Mouse (Mus musculus) urinary bladder, postnatal 14 days (tissue): Measurements from ENCODE around the gene Trim26.

ENCODE experiments used
- DNase-seq: peaks from one replicate; pipeline ENCODE4 v3.0.0; 2021; ENCODE audit warnings: low spot score

Gene Trim26

DNA sequence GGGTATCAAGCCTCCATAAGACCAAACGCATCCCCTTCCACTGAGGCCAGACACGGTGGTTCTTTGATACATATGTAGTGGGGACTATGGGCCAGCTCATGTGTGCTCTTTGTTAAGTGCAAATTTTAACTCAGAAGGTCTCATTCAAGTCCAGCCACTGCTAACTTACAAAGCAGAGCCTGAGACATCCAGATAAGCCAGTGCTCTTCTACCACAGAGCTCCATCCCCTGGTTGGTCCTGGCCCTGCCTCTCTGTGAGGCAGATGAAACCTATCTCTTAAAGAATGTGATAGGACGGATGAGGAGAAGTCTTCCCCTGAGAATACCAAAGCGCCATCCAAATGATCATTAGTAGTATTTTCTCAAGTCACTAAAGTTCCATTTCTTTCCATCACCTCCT, 62.4 kb downstream of the Trim26 start:
- no peak for DNase-seq

DNA sequence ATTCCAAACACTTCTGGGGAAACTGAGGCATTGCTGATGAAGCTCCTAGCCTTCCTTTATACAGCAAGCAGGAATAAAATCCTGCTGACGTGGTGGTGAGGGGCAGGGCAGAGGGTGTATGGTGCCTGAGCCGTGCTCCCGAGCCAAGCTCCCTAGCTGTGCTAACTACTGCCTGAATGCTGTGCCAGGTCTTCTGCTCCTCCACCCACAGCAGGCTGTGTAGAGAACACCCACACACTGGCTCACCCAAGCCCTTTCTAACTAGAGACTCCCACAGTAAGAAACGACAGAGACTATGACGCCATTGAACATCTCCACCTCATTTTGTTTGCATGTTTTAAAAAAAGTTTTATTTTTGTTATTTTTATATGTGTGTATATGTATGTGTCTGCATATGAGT, 63.1 kb downstream of the Trim26 start:
- no peak for DNase-seq

DNA sequence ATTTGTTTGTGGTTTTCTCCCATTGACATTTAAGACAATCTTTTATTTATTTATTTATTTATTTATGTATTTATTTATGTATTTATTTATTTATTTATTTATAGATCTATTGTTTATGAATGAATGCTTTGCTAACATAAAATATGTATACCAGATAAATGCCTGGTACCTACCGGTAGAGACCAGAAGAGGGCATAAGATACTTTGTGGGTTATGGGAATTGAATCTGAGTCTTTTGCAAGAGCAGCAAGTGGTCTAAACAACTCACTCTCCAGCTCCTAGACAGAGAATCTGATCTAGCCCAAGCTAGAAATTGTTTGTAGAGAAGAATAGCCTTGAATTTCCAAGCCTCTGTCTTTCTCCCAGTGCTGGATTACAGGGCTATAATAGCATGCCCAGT, 63.8 kb downstream of the Trim26 start:
- DNase-seq, result no peak

DNA sequence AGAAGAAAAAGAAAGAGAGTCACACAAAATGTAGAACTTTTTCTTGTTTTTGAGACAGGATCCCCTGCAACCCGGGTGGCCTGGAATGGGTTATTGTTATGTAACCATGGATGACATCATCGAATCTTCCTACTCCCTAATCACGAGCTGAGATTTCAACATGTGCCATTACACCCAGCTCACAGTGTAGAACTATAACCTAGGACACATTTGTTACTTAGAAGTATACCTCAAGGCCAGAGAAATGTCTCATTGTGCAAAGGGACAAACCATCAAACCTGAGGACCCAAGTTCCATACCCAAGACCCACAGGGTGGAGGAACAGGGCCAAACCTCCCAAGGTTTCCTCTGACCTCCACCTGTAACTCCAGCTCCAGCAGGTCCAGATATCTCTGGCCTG, 66.7 kb downstream of the Trim26 start:
- no peak for DNase-seq

DNA sequence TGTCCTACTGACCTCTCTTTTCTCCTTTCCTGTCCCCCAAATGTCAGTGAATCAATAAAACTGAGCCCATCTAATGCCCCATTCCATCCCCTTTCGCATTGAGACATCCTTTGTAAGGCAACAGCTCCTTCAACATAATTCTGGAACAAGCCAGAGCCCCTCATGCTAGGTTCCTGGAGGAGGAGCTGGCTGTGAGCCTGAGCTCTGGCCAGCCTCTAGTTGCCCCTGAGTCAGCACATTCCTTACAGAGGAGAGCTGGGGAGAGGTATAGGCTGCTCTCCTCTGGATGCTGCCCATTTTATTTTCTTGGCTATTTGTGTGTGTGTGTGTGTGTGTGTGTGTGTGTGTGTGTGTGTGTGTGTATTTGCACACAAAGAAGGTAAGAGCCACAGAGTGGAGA, 71.3 kb downstream of the Trim26 start:
- DNase-seq, result no peak
